Mouse (Mus musculus) kidney, adult 2 months (tissue): ENCODE results near the gene Litaf.

ENCODE experiments used
- CTCF ChIP-seq: fragments of 200-500 bp; conservative IDR thresholded peaks from 2 replicates; pipeline ENCODE4 v1.5.1; 2011; ENCODE audit warnings: low read depth, mild to moderate bottlenecking, control low read depth, low read length, moderate library complexity, mixed read lengths; ENCODE audit not compliant: insufficient read depth, insufficient read length
- POLR2A ChIP-seq: fragments of 200-500 bp; IDR thresholded peaks from one replicate; pipeline ENCODE4 v1.6.1; 2011; ENCODE audit warnings: low read depth, low read length, control low read depth

DNA sequence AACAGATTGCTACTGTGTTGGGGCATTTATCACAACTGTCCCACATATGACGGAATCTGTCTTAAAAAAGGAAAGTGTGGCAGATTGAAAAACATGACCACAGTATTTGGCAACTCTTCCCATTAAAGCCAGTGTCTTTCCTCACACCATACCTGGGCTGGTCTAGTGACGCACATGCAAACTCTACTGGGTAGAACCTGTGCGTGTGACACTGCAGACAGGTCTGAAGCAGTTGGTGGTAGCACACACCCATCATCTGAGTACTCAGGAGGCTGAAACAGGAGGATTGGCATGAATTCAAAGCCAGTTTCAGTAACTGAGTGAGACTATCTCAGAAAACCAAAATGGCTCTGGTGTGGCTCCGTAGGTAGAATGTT, 43.9 kb downstream of the Litaf start:
- TF ChIP-seq CTCF: no peak
- TF ChIP-seq POLR2A: no peak
